Mouse (Mus musculus) inflammation-experienced regulatory T-cells (primary cell): ENCODE results near the gene Plbd2. TPM values are rescaled to one million over a fixed set of nuclear protein-coding genes. Genes with fewer than 3 reads are reported as not detected.

Source experiments
- polyA plus RNA-seq, 2 experiments: library from polyadenylated mRNA; unstranded; fragments of 100-300 nt; shearing (Covaris generic); gene quantifications; one replicate each; pipeline ENCODE4 v1.2.1; 2017

Plbd2 gene
- 10 to 100 TPM; 36.8 to 42.6 TPM for polyA plus RNA-seq

GRCm38 (mm10) chr5:120503144-120503795, at the start of gene Plbd2:
Gene Plbd2 (minus strand): TSS chr5:120503625.

GRCm38 (mm10) chr5:120510982-120511642, 7.7 kb upstream of the Plbd2 start, which contains the start of gene Slc8b1:
Gene Slc8b1 (plus strand): TSS chr5:120511168.

DNA sequence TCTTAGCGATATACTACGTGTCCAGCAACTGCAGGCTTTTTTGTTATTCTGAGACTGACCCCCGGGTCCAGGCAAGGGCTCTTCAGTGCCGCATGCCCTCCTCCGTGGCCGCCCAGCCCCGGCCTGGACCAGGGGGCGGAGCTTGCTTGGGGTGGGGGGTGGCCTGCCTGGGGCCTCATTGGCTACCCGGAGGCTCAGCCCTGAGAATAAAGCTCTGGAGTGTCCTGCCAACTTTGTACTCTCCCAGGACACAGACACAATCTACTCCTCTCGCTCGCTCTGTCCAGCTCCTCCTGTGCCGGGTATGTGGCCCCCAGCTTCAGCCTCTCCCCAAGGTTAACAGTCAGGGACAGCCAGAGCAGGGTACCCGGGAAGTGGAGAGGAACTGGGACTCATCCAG, 27.1 kb downstream of the Plbd2 start, which contains the start of gene Sds:
Gene Sds (plus strand): TSS at position 231 of the 400 bp plus-strand sequence.

GRCm38 (mm10) chr5:120472770-120473169, 30.7 kb downstream of the Plbd2 start, which contains the start of gene Sdsl:
Gene Sdsl (minus strand): TSS chr5:120472810.

Other genes with a start within 250 kb of the Plbd2 start
- 1 to 10 TPM in 1 of 2 experiments, under 1 TPM in 1; 0.30 to 1.4 TPM for gene Lhx5, start 71.9 kb downstream of the Plbd2 start, polyA plus RNA-seq
- not detected for gene Sdsl, start 30.8 kb downstream of the Plbd2 start, polyA plus RNA-seq
- gene Sds, start 27.1 kb downstream of the Plbd2 start, polyA plus RNA-seq = under 1 TPM in 1 of 2 experiments, not detected in 1; 0.93 TPM
- gene Slc8b1, start 7.5 kb upstream of the Plbd2 start, polyA plus RNA-seq = 10 to 100 TPM; 11.6 to 16.9 TPM
- 10 to 100 TPM; 15.0 to 20.0 TPM for gene Tpcn1, start 85.0 kb upstream of the Plbd2 start, polyA plus RNA-seq
- under 1 TPM; 0.24 to 0.89 TPM for gene Iqcd, start 85.4 kb upstream of the Plbd2 start, polyA plus RNA-seq
- gene Rita1, start 109.0 kb upstream of the Plbd2 start, polyA plus RNA-seq = 1 to 10 TPM; 4.3 to 5.4 TPM
- 10 to 100 TPM; 61.0 to 81.8 TPM for gene Ddx54, start 109.1 kb upstream of the Plbd2 start, polyA plus RNA-seq
- gene Cfap73, start 130.6 kb upstream of the Plbd2 start, polyA plus RNA-seq = under 1 TPM in 1 of 2 experiments, not detected in 1; 0.51 TPM
- 10 to 100 TPM; 11.8 to 13.8 TPM for gene Rasal1, start 145.2 kb upstream of the Plbd2 start, polyA plus RNA-seq
- gene Dtx1, start 208.3 kb upstream of the Plbd2 start, polyA plus RNA-seq = 100 to 1,000 TPM; 178 to 347 TPM
- 1 to 10 TPM; 1.3 to 3.1 TPM for gene Oas2, start 246.2 kb upstream of the Plbd2 start, polyA plus RNA-seq